Mouse (Mus musculus) spleen, adult 2 months (tissue): ENCODE results near the gene Ppm1e. TPM values are rescaled to one million over a fixed set of nuclear protein-coding genes. Genes with fewer than 3 reads are reported as not detected.

Experiments used
- DNase-seq, 2 experiments: peaks; one replicate each; pipeline versions ENCODE4 v3.0.0 to v3.0.0-alpha.2; 2012 to 2021; ENCODE audit warnings: low spot score in 2 of 2, low read depth in 1 of 2
- H3K27ac ChIP-seq: fragments of 200-500 bp; 2 replicates; pipeline ENCODE4 v1.5.1; 2012; ENCODE audit warnings: low read length, inconsistent platforms; ENCODE audit not compliant: insufficient read depth
- H3K27me3 ChIP-seq: fragments of 200-500 bp; 2 replicates; pipeline ENCODE4 v1.6.1; 2012; ENCODE audit warnings: mild to moderate bottlenecking, moderate library complexity, low read length, inconsistent platforms; ENCODE audit not compliant: control insufficient read depth, insufficient read depth
- H3K36me3 ChIP-seq: fragments of 200-500 bp; 2 replicates; pipeline ENCODE4 v1.6.1; 2012; ENCODE audit warnings: mild to moderate bottlenecking, low read length, inconsistent platforms; ENCODE audit not compliant: control insufficient read depth, insufficient read depth
- H3K4me1 ChIP-seq: fragments of 200-500 bp; 2 replicates; pipeline ENCODE4 v1.6.1; 2011; ENCODE audit warnings: inconsistent platforms; ENCODE audit not compliant: control insufficient read depth, insufficient read depth, insufficient read length
- H3K4me3 ChIP-seq: fragments of 200-500 bp; 2 replicates; pipeline ENCODE4 v1.5.1; 2011; ENCODE audit warnings: mild to moderate bottlenecking, inconsistent platforms; ENCODE audit not compliant: insufficient read depth, insufficient read length; ENCODE audit errors: extremely low read depth
- CTCF ChIP-seq: fragments of 200-500 bp; IDR thresholded peaks from 2 replicates; pipeline ENCODE4 v1.5.1; 2011; ENCODE audit warnings: mild to moderate bottlenecking, inconsistent platforms; ENCODE audit not compliant: insufficient read depth, insufficient read length, insufficient replicate concordance; ENCODE audit errors: extremely low read depth
- POLR2A ChIP-seq: fragments of 200-500 bp; IDR thresholded peaks from 2 replicates; pipeline ENCODE4 v1.6.1; 2011; ENCODE audit warnings: low read depth, low read length, inconsistent platforms
- WGBS: fragments of 180-500 bp; shearing (Covaris S2); methylation state at CpG from one replicate; pipeline ENCODE4 v1.1.7; 2018; 5-methylcytosine and 5-hydroxymethylcytosine counted together
- polyA plus RNA-seq: library from polyadenylated mRNA; depleted of rRNA; stranded (reverse); fragments of >200 nt; gene quantifications from 2 replicates; pipeline ENCODE4 v1.2.3, GENCODE M21; 2012

The Ppm1e gene
- polyA plus RNA-seq, 1 experiment = 0.86 TPM

DNA sequence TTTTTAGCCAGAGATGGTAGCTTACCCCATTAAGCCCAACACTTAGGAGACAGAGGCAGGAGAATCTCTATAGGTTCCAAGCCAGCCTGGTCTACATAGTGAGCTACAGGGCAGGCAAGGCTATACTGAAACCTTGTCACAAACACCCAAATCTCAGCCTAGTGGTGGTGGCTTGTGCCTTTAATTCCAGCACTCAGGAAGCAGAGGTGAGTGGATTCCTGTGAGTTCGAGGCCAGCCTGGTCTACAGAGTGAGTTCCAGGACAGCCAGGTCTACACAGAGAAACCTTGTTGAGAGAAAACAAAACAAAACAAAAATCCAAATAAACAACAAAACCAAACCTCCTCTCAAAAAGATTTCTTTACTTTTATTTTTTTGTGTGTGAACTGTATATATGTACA, 4.0 kb downstream of the Ppm1e start:
- peaks cover 7% of the 10 kb centered on the region for H3K27me3 ChIP-seq
- H3K36me3 ChIP-seq = no peaks in the 10 kb centered on the region
- H3K27ac ChIP-seq = no peak overlapping the region
- H3K4me3 ChIP-seq = no peak overlapping the region
- TF ChIP-seq CTCF = no peak
- TF ChIP-seq POLR2A = no peak
- H3K4me1 ChIP-seq = peaks cover 5% of the 10 kb centered on the region; the same call in 1 of the 2 replicates
- 89% methylated on average over 1 of the region's 1 CpGs for WGBS
- no peak for DNase-seq

DNA sequence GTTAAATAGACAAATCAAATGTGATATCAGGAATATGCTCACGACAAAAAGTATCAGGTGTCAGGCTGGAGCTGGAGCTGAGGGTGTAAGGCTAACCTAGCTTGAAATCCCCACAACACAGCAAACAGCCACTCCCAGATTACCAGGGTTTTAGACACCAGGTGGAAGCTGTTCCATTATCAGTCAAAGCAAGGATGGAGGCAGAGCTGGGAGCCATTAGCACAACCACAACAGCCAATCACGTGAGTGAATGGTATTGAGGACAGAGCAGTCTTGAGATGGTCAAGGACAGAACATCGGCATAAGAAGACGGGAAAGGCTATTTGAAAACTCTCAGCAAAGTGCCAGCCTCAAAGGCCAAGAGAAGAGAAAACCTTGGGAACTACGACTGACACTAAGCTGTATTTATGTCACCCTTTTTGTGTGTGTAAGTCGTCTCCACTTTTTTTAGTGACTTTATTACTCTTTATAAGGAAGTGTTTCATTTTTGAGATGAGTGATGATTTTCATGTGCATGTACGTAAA, 5.1 kb downstream of the Ppm1e start:
- Histone ChIP-seq H3K4me1 (no peaks in the 10 kb centered on the region; the same call in 1 of the 2 replicates), H3K36me3 (no peaks in the 10 kb centered on the region), H3K4me3 (no peak overlapping the region), H3K27ac (no peak overlapping the region), H3K27me3 (peaks cover 4% of the 10 kb centered on the region)
- WGBS = 90% methylated on average over 7 of the region's 7 CpGs
- DNase-seq = no peak
- TF ChIP-seq CTCF (no peak), POLR2A (no peak)

DNA sequence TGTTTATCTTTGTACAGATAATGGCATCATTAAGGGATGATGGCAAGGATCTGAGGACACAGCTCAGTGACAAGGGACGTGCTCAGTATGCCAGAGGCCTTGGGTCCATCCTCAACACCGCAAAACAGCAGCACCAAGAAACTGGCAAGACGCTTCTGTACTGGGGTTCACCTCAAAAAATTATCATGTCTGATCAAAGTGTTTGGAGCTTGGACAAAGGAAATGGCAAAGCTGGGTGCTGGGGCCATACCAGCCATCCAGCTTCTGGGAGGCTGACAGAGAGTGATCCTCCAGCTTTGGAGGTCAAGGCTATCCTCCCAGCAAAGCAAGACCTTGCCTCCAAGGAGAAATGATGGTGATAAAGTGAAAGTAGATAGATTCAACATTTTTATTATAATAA, 32.4 kb downstream of the Ppm1e start:
- no peak overlapping the region for H3K4me3 ChIP-seq
- DNase-seq = no peak

DNA sequence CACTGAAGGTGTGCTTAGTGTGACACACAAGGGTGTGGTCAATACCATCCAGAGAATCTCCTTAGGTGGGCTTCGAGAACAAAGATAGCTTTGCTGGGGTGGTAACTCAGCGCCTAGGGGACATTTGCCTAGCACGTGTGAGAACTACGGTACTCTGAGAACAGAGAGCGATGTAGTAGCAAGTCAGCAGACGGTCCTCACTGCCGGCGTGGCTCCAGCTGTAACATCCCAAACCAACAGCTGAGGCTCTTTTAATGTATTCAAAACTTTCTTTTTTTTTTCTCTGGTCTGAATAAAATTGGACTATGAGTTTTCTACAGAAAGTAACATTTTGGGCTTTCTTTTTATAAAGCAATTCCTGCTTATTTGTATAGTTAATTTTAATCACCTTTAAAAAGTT, 36.3 kb downstream of the Ppm1e start:
- Histone ChIP-seq H3K4me1 (no peaks in the 10 kb centered on the region; the same call in 1 of the 2 replicates), H3K4me3 (no peak overlapping the region), H3K36me3 (no peaks in the 10 kb centered on the region), H3K27ac (no peak overlapping the region), H3K27me3 (no peaks in the 10 kb centered on the region)
- TF ChIP-seq CTCF (no peak), POLR2A (no peak)
- WGBS = 87% methylated on average over 8 of the region's 8 CpGs
- no peak for DNase-seq

More for the DNA sequence above, 32.4 kb downstream of the Ppm1e start:
- Histone ChIP-seq H3K36me3 (no peaks in the 10 kb centered on the region), H3K27me3 (no peaks in the 10 kb centered on the region), H3K27ac (no peak overlapping the region), H3K4me1 (no peaks in the 10 kb centered on the region)
- TF ChIP-seq POLR2A (no peak), CTCF (no peak)
- WGBS = 86% methylated on average over 3 of the region's 3 CpGs

DNA sequence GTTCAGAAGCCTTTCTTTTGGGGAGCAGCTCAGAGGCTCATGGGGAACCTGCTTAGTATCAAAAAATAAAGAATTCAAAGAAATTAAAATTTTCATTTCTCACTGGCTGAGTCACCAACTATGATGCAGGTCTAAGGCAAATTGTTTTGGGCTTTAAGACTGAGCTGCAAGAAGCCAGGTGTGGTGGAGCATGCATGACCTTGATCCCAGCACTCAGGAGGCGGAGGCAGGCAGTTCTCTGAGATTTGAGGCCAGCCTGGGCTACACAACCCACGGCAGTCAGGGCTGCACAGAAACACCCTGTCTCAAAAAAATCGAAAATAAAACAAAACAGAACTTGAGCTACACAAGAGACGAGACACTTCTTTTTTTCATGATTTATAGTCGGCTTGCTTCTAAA, 38.8 kb downstream of the Ppm1e start:
- no peaks in the 10 kb centered on the region for H3K27me3 ChIP-seq
- TF ChIP-seq CTCF = no peak
- TF ChIP-seq POLR2A = no peak
- DNase-seq = no peak
- no peaks in the 10 kb centered on the region for H3K36me3 ChIP-seq
- H3K27ac ChIP-seq = no peak overlapping the region
- no peak overlapping the region for H3K4me3 ChIP-seq
- 21% methylated on average over 5 of the region's 5 CpGs for WGBS
- H3K4me1 ChIP-seq = no peaks in the 10 kb centered on the region; the same call in 1 of the 2 replicates

DNA sequence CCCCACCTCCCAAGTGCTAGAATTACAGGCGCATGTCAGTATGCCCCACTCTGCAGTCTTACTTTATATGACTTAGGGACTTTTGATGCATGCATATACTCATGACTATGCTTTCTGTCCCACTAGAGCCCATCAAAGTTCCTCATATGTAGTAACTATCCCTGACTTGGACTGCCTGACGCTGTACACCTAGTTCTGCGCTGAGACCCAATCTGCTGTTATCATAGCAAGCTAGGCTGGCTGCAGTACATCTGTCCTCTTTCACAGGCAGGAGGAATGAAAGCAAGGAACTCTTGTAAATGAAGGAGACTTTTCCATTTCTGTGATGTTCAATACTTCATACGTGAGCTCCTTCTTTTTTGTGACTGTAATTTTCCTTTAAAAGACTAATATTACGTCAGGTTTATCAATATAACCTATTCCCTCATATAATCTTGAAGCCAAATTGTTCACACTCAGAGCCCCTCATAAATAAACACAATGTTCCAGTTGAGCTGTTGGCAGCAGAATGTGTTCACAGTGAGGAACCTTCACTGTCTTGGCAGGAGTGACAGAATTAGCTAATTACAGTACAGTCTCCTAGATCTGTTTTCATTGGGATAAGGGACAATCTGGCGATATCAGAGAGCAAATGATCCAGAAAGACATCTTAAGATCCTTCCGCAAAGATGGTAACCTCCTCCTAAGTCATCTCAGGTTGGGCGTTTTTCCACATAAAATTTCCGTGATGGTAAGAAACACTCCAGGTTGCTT, 39.7 kb downstream of the Ppm1e start:
- Histone ChIP-seq H3K4me3 (no peak overlapping the region), H3K27ac (no peak overlapping the region), H3K4me1 (no peaks in the 10 kb centered on the region; the same call in 1 of the 2 replicates), H3K36me3 (no peaks in the 10 kb centered on the region), H3K27me3 (no peaks in the 10 kb centered on the region)
- WGBS = 93% methylated on average over 9 of the region's 9 CpGs
- TF ChIP-seq CTCF (no peak), POLR2A (no peak)
- DNase-seq = no peak

DNA sequence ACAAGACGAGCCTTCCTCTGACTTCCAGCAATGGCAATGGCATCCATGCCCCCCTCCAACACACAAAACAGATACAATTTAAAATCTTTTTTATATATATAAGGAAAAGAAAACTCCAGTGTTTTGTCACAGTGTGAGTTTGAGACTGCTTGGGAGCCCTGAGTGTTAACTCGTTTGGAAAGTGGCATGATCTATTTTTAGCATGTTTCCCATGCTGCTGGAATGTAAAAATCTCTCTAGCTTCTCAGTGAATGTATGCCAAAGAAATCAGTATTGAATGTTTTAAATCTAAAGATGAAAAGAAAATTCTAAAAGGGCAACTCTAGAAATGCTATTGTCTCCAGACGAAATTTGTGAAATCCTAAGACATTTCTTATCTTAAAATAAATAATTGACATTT, 45.3 kb downstream of the Ppm1e start:
- H3K36me3 ChIP-seq = no peaks in the 10 kb centered on the region
- DNase-seq = no peak
- 67% methylated on average over 3 of the region's 3 CpGs for WGBS
- no peak overlapping the region for H3K27ac ChIP-seq
- no peak overlapping the region for H3K4me3 ChIP-seq
- no peaks in the 10 kb centered on the region for H3K4me1 ChIP-seq
- TF ChIP-seq POLR2A (no peak), CTCF (no peak)
- no peaks in the 10 kb centered on the region for H3K27me3 ChIP-seq
